Mouse (Mus musculus) left cerebral cortex, adult 9 months (tissue): Measurements from ENCODE around the gene Pcsk4.
A peak's percentile ranks its signal among the peaks of the same experiment; 100 is the strongest.

ENCODE experiments used
- DNase-seq, 2 experiments: peaks; one replicate each; pipeline ENCODE4 v3.0.0; 2022; ENCODE audit warnings: low spot score in 2 of 2

Pcsk4 gene

DNA sequence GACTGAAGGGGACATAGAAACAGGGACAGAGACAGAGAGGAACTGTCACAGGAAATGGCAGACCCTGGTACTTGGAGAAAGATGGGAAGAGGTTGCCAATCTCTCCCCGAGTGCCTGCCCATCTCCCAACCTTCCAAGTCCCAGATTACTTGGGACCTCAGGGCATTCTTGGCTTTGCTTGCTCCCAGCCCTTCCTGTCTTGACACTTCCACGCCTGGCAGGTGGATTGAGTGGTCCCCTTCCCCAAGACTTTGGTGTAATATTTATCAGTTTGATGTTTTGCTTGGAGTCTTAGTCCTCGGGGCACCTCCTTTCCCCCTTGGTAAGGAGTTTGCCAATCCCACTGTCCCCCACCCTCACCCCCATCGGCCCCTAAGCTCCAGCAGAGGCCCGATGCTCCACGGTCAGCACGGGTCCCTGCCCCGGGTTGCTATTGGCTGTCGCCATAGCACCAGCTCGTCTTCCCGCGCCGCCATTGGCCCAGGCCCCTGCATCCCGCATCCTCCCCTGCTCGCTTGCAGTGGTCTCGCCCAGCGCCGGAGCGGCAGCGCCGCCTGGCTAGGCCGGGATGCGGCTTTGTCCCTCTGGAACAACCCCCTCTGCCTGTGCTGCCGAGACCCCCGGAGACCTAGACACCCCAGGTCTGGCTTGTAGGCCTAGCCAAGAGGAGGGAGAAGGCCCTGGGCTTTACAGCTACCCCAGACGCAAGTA lies 30.6 kb downstream of the Pcsk4 start:
- peak; percentile 77 to 92 for DNase-seq

DNA sequence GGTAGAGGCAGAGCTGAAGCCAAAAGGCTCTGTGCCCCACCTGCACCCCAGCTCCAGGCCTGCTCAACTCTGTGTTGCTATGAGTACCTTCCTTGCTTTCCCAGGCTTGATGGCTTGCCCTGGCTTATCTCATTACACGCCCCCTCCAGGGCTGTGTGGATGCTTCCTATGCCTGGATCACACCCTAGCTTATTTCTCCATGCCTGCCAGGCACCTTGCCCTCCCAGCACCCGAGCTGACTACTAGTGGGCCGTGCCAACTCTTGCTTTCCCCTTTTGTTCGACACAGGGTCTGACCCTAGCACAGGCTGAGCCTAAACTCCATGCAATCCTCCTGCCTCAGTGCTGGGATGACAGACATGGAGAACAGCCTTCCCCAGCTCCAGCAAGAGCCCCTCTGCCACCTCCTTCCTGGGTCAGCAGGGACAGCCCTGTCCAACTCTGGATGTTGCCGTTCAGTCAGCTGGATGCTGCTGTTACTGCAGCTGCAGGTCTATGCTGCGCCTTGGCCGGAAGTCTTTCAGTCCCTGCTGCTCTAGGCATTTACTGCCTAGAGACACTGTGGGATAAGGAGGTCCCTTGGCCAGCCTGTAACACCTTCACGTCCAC lies 31.7 kb downstream of the Pcsk4 start:
- no peak for DNase-seq

GRCm38 (mm10) chr10:80296824-80297223 lies 32.5 kb downstream of the Pcsk4 start:
- DNase-seq = no peak

GRCm38 (mm10) chr10:80295618-80296425 lies 33.5 kb downstream of the Pcsk4 start, which contains the start of gene Apc2:
Apc2 (plus strand) TSS chr10:80295977.
- DNase-seq = peak in 1 of 2 experiments; percentile 83

DNA sequence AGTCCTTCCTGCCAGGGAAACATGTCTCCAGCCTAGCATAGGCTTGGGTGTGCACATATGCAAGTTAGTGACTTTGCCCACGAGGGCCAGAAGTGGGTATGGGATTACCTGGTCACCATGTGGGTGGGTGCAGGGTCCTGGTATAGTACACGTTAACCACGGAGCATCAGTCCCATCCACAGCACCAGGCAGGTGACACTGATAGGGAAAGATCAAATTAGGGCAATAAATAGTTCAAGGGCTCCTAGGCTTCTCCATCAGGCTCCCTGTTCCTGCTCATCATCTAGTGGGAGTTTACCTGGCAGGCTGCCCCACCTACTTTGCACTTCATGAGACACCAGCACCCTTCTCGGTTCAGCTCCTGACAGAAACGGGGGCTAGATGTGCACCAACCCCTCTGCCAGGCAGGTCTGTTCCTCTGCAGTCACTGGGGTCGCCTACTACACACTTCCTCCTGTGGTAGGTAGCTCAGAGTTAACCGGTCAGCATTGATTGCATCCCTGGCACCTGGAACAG lies 34.5 kb downstream of the Pcsk4 start:
- DNase-seq = no peak

DNA sequence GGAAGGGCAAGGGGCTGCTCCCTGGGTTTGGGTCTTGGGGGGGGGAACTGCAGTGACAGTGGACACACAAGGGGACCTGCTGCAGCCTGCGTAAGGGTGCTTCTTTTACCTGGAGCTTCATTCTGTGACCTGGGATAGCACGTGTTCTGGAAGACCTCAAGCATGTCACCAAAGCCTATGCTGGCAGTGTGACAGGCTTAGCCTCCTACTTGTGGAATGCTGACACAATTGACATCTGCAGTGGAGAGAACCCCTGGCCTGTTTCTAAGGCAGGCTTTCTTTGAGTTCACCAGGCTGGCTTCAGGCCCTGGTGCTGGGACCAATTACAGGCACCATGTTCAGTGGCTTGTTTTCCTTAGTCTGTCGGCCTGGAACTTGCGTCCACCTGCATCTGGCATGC lies 35.0 kb downstream of the Pcsk4 start:
- no peak for DNase-seq

DNA sequence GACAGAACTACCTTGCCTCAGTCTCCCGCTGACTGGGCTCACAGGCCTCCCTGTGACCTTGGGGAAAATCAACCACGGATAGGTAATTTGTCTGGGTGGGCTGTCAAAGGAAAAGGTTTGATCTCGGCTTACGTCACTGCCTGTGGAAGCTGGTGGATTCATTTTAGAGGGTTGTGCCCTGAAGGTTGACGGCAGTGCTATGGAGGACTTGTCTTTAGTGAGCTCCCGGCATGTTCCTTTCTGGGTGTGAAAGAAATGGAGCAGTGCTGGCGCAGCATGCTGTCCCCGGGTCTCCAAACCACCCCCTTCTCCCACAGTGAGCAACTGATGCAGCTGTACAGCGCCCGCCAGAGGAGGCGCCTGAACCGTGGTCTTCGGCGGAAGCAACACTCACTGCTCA lies 36.0 kb downstream of the Pcsk4 start:
- no peak for DNase-seq

- DNase-seq = peak; percentile 70 to 93
These were observed 36.8 kb downstream of the Pcsk4 start, which contains the start of gene Rps15 for GRCm38 (mm10) chr10:80292251-80293146. Rps15 (plus strand) TSS chr10:80292453.

DNA sequence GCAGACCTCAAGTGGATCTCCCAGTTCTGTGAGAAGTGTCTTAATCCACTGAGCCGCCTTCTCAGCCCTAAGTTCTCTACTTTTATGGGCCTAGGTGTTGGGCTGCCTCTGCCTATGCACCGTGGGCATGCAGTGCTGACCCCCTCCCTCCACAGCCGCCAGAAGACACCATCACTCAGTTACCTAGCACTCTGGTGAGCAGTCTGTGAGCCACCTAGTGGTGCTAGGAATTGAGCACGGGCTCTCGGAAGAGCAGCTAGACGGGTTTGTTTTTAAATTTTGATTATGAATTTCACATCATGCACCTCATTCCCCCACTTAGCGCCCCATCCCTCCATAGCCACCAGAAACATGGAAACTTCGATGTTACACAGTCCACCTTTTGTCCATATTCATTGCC lies 40.6 kb downstream of the Pcsk4 start:
- DNase-seq = no peak

- DNase-seq = no peak
These were observed 41.2 kb downstream of the Pcsk4 start for GRCm38 (mm10) chr10:80288097-80288496.

- no peak for DNase-seq
These were observed 43.9 kb downstream of the Pcsk4 start for GRCm38 (mm10) chr10:80285222-80286070.

GRCm38 (mm10) chr10:80282481-80283441 lies 46.5 kb downstream of the Pcsk4 start:
- DNase-seq = no peak

GRCm38 (mm10) chr10:80281921-80282371 lies 47.4 kb downstream of the Pcsk4 start:
- DNase-seq = no peak

DNA sequence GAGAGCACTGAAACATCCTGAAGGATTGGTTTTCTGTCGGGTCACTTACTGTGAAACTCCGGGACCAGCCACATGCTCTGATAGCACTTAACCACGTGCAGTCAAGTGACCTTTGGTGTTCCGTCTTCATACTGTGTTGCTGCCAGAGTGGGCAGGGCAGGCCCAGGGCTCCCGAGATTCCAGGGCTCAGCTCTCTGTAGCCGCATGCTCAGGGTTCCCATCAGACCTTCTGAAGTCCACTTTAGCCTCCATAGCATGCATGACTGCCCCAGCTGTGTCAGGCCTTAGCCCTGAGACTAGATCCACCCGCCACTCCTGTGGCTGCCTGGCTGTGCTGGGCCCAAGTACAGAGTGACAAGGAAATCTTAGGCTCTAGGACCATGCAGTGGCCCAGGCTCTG lies 48.0 kb downstream of the Pcsk4 start:
- DNase-seq = no peak

DNA sequence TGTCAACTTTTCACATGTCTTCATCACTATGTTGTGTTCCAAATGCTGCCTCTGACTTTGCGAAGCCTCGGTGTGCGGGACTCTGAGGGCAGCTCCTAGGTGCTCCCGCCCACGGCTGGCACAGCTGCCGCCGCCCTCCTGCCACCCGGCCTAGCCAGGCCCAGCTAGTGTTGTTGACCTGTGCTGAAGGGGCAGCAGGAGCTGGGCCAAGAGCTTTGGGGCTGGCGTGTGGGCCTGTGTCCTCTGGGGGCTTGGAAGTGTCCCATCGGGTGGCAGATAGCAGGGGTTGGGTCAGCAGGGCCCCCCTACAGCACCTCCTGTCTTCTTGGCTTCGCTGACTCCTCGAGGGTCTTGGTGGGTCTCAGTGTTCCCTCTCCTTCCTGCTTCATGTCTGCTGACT lies 50.0 kb downstream of the Pcsk4 start:
- no peak for DNase-seq

DNA sequence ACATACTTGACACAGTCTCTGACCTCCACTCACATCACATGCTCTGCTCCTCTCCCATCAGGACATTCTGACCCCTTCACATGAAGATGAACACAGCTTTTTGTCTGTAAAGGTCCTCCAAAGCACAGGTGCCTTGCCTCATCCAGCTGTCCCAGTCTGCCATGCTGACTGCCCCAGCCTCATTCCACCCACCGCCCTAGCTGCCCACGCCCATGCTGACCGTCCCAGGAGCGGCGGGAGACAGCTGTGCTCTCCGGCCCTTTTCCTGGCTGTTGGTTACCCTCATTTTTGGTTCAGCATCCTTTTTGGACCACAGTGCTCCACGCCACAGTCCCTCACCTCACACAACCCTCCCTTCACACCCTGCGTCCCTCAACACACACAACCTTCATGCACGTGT lies 50.9 kb downstream of the Pcsk4 start:
- no peak for DNase-seq

DNA sequence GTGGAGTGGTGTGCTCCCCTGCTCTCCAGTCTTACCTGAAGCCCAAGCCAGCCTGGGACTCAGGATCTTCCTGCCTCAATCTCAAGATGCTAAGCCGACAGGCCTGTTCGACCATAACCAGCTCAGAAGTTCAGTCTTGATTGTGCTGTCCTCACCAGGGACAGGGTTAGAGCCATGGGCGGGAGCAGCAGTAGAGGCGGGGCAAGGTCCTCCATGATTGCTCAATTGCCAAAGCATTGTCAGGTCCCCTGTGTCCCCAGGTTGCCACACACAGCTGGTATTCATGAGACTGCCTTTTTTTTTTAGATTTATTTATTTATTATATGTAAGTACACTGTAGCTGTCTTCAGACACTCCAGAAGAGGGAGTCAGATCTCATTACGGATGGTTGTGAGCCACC lies 53.1 kb downstream of the Pcsk4 start:
- DNase-seq = no peak

- DNase-seq = no peak
These were observed 55.5 kb downstream of the Pcsk4 start for GRCm38 (mm10) chr10:80273847-80274246.
